Mouse (Mus musculus) forebrain, embryonic 12.5 days (tissue): ENCODE measurements around the gene Nog. TPM values are rescaled to one million over a fixed set of nuclear protein-coding genes. Genes with fewer than 3 reads are reported as not detected.

ENCODE experiments used
- ATAC-seq: fragments of 200-750 bp; cut with Nextera tagmentation; 2 replicates; pipeline ENCODE4 v1.8.0; 2017; ENCODE audit warnings: moderate TSS enrichment; ENCODE audit not compliant: low FRiP score
- H3K27ac ChIP-seq: fragments of 300-500 bp; sonication (generic); 2 replicates; pipeline ENCODE4 v1.5.1; 2016; ENCODE audit warnings: mild to moderate bottlenecking
- H3K27me3 ChIP-seq: fragments of 300-500 bp; sonication (generic); 2 replicates; pipeline ENCODE4 v1.6.1; 2016; ENCODE audit warnings: mild to moderate bottlenecking
- H3K36me3 ChIP-seq: fragments of 300-500 bp; sonication (generic); replicated peaks from 2 replicates; pipeline ENCODE4 v1.6.1; 2016; ENCODE audit warnings: mild to moderate bottlenecking
- H3K4me1 ChIP-seq: fragments of 300-500 bp; sonication (generic); 2 replicates; pipeline ENCODE4 v1.6.1; 2016
- H3K4me2 ChIP-seq: fragments of 300-500 bp; sonication (generic); 2 replicates; pipeline ENCODE4 v1.6.1; 2016; ENCODE audit warnings: mild to moderate bottlenecking, moderate library complexity
- H3K4me3 ChIP-seq: fragments of 300-500 bp; sonication (generic); replicated peaks from 2 replicates; pipeline ENCODE4 v1.5.1; 2016; ENCODE audit warnings: mild to moderate bottlenecking
- H3K9ac ChIP-seq: fragments of 300-500 bp; sonication (generic); 2 replicates; pipeline ENCODE4 v1.6.1; 2016; ENCODE audit warnings: mild to moderate bottlenecking
- H3K9me3 ChIP-seq: fragments of 300-500 bp; sonication (generic); 2 replicates; pipeline ENCODE4 v1.6.1; 2016
- whole genome bisulfite sequencing: fragments of 180-500 bp; shearing (Covaris S2); methylation state at CpG from one replicate; pipeline ENCODE4 v1.1.7; 2016; 5-methylcytosine and 5-hydroxymethylcytosine counted together
- polyA plus RNA-seq: library from polyadenylated mRNA; unstranded; fragments of >200 nt; fragmentation: Nextera tagmentation; extraction: Ambion mirVana; gene quantifications from 2 replicates; pipeline ENCODE4 v1.2.1, GENCODE M21; 2016

Nog gene
- polyA plus RNA-seq = 6.4 TPM in 2 replicates

DNA sequence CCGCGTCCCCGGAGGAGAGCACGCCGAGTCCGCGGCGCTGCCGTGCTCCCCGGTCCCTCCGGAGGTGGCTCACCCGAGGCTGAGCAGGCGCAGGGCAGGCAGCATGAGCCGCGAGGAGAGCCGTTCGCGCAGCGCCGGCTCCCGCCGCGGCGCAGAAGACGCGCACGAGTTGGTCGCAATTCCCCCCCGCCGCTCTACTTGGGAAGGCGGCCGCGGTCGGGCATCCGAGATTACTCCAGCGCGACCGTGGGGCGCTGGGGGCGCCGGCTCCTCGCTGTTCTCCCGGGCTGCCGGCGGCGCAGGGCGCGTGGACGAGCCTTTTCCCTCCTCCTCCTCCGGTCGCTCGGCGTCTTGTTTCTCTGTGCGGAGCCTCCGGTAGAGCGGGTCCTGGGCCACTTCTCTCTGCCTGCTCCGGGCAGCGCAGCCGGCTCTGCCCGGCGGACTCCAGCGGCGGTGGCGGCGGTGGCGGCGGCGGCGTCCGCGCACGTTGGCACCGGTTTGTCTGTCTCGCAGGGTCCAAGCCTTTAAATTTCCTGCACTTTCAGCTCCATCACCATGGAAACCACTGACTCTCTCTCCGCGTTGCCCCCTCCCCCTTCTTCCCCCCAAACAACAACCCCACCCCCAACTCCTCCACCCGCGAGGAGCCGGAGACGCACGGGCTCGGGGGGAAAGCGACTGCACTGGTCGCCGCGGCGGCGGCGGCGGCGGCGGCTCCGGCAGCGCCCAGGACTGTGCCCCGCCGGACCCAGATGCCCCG is at the start of gene Nog:
Gene Nog (minus strand): TSS at position 277 of the 760 bp plus-strand sequence.
- peak within 1 kb of the TSS; percentile 82 for H3K9ac ChIP-seq
- peaks cover 2% of the 10 kb centered on the region; the same call in 1 of the 2 replicates for H3K27me3 ChIP-seq
- peak; percentile 49 for ATAC-seq
- peak within 1 kb of the TSS; percentile 73 for H3K4me3 ChIP-seq
- H3K9me3 ChIP-seq = no peaks in the 10 kb centered on the region; the same call in 1 of the 2 replicates
- peaks cover 33% of the 10 kb centered on the region for H3K4me1 ChIP-seq
- peak within 1 kb of the TSS; percentile 87 for H3K4me2 ChIP-seq
- no peaks in the 10 kb centered on the region for H3K36me3 ChIP-seq
- peak within 1 kb of the TSS; percentile 95 for H3K27ac ChIP-seq
- WGBS = under 1% methylated on average over 93 of the region's 97 CpGs

DNA sequence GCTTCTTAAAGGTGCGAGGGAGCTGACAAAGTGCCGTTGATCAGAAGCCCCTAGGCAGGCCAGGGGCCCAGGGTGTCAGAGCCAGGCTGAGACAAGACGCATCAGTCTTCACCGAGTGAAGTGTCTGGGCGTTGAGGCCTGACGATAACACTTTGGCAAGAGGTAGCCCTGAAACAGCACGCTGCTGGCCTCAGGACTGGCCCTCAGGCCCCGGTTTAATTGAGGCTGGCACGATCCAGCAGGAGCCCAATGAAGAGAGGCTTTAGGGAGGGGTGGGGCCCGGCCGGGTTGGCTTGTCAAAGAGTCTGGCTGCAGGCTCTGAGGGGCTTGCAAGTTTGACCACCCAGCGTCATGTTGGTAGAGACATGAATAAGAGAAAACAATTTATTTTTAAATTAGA is 38.1 kb upstream of the Nog start:
- no peak for ATAC-seq
- Histone ChIP-seq H3K4me2 (no peak overlapping the region), H3K27ac (no peak overlapping the region), H3K4me1 (no peaks in the 10 kb centered on the region; the same call in 1 of the 2 replicates), H3K4me3 (no peak overlapping the region), H3K27me3 (no peaks in the 10 kb centered on the region; the same call in 1 of the 2 replicates), H3K36me3 (no peaks in the 10 kb centered on the region), H3K9ac (no peak overlapping the region), H3K9me3 (no peaks in the 10 kb centered on the region)
- 43% methylated on average over 12 of the region's 12 CpGs for WGBS

DNA sequence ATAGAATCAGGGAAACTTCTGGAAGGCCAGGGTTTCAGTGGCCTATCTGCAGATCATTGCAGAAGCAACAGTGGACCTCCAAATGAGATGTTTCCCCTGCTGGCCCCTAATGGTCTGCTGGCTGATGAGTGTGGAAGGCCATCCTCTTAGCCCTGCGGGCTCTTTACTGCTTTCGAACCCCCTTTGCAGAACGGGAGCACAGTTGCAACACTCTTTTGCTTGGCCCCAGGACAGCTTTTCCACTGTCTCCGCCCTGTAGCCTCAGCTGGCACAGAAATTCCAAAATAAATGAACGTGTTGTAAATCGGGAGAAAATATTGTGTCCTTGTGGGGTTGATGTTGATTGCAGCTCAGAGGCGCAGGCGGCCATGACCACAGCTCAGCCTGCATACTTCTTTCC is 37.7 kb upstream of the Nog start:
- H3K4me1 ChIP-seq = no peaks in the 10 kb centered on the region; the same call in 1 of the 2 replicates
- no peaks in the 10 kb centered on the region for H3K9me3 ChIP-seq
- H3K36me3 ChIP-seq = no peaks in the 10 kb centered on the region
- no peak overlapping the region for H3K27ac ChIP-seq
- H3K4me3 ChIP-seq = no peak overlapping the region
- no peaks in the 10 kb centered on the region; the same call in 1 of the 2 replicates for H3K27me3 ChIP-seq
- WGBS = 88% methylated on average over 8 of the region's 8 CpGs
- no peak for ATAC-seq
- H3K9ac ChIP-seq = no peak overlapping the region
- no peak overlapping the region for H3K4me2 ChIP-seq

DNA sequence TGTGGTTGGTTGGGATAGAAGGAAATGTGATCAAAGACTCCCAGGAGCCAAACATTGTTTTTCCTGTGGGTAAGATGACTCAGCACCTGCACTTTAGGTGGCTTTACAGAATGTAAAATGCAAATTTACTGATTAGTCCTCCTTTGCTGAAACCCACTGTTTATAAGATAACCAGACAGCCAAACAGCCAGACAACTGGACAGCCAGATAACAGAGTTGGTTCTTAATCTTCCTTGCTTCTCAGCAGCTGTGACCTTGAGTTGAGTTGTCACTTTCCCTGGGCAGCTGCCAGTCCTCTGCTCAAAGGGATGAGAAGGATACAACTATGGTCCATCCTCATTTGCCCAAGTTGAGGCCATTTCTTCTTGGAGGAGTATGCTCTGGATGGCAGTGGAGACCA is 35.8 kb upstream of the Nog start:
- H3K9ac ChIP-seq = no peak overlapping the region
- ATAC-seq = no peak
- no peaks in the 10 kb centered on the region for H3K36me3 ChIP-seq
- H3K9me3 ChIP-seq = no peaks in the 10 kb centered on the region
- no peaks in the 10 kb centered on the region; the same call in 1 of the 2 replicates for H3K27me3 ChIP-seq
- H3K27ac ChIP-seq = no peak overlapping the region
- no peaks in the 10 kb centered on the region; the same call in 1 of the 2 replicates for H3K4me1 ChIP-seq
- no peak overlapping the region for H3K4me3 ChIP-seq
- no peak overlapping the region for H3K4me2 ChIP-seq

DNA sequence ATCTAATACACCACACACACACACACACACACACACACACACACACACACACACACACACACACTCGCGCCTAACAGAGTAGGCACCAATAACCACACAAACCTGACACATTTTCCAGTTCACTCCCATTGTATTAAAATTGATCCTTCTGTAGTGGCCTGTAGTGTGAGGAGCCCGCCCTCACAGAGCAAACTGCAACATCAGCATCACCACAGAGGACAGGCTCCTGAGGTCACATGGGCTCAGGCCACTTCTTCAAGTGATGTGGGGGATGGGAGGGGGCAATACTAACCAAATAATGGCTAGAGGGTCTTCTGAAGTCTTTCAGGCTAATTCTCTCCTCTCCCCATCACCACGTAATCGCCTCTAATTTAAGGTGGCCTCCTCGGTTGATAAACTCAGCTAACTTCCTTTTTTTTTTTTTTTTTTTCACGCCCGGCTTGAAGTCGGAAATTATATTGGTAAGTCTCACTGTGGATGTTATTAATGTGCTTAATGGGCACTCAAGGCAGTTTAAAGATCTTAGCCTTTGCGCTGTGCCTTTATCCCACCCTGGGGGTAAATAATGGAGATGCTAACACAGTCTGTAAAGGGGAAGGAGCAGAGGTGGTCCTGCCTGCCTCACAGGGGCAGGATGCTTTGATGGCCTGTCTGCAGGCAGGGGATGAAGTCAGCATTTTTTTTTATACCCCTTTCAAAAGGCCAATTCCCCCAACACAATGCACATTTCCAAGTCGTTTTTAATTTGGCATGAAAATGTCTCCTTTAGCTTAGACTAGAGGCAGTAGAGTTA is 25.2 kb upstream of the Nog start:
- no peak overlapping the region for H3K4me3 ChIP-seq
- H3K9me3 ChIP-seq = no peaks in the 10 kb centered on the region
- no peak for ATAC-seq
- no peak overlapping the region for H3K27ac ChIP-seq
- H3K27me3 ChIP-seq = no peaks in the 10 kb centered on the region
- H3K4me2 ChIP-seq = no peak overlapping the region
- H3K9ac ChIP-seq = no peak overlapping the region
- H3K4me1 ChIP-seq = peaks cover 14% of the 10 kb centered on the region; the same call in 1 of the 2 replicates
- no peaks in the 10 kb centered on the region for H3K36me3 ChIP-seq
- 29% methylated on average over 11 of the region's 11 CpGs for WGBS

DNA sequence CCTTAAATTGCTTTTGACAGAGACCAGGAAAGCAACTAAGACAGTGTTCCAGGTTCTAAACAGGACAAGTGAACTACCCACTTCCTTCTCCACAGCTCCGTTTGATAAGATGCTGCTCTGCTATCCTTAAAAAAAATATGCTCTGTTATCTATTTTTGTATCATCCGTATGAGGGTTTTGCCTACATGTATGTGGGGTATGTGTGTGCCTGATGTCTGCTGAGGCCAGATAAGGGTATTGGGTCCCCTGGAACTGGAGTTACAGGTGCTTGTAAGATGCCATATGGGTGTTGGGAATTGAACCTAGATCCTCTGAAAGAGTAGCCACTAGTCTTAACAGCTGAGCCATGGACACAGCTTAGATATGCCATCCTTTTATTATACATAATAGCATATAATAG is 19.6 kb upstream of the Nog start:
- no peak overlapping the region for H3K9ac ChIP-seq
- H3K4me2 ChIP-seq = no peak overlapping the region
- no peaks in the 10 kb centered on the region for H3K9me3 ChIP-seq
- WGBS = 94% methylated on average over 2 of the region's 2 CpGs
- no peaks in the 10 kb centered on the region for H3K27me3 ChIP-seq
- H3K27ac ChIP-seq = no peak overlapping the region
- H3K36me3 ChIP-seq = no peaks in the 10 kb centered on the region
- peaks cover 24% of the 10 kb centered on the region for H3K4me1 ChIP-seq
- ATAC-seq = no peak
- H3K4me3 ChIP-seq = no peak overlapping the region

DNA sequence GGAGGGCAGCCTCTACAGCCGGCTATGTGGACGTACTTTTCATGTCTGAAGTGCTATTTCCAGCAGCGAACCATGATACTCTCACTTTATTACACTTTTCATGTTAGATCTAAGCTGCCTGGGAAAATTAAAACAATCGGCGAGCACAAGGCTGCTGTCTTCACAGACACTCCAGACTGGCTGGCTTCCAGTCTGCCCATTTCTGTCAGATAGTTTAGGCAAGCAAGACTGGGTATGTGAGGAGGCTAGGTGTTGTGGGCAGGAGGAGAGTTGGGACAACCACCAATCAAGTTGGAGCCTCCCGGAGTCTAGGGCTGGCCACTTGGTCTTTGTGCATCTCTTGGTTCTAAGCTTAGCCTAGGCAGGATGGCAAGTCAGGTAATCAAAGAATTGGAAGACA is 17.5 kb upstream of the Nog start:
- no peak overlapping the region for H3K4me2 ChIP-seq

DNA sequence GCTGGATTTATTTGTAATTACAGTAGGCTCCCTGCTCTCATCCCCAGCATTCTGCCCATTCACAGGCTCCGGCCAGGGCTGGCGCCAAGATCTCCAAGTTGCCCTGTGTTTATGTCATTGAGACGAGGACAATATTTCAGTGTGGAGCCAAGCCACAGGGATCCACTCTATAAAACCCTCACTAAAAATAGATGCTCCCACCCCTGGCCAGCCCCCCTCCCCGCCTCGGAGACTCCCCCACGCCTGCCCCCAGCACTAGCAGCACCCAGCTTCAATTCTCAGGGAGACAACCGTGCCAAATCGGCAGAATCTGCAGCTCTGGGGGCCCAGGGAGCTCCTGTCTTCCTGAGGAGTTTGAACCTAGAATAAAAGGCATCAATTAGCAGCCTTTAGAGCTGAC is 16.2 kb upstream of the Nog start:
- Histone ChIP-seq H3K4me1 (peaks cover 24% of the 10 kb centered on the region), H3K27ac (peak overlapping the region; percentile 61; the same call in 1 of the 2 replicates), H3K9ac (peak overlapping the region; percentile 7; the same call in 1 of the 2 replicates), H3K36me3 (no peaks in the 10 kb centered on the region), H3K4me2 (peak overlapping the region; percentile 43), H3K27me3 (peaks cover 12% of the 10 kb centered on the region; the same call in 1 of the 2 replicates), H3K9me3 (no peaks in the 10 kb centered on the region), H3K4me3 (no peak overlapping the region)
- 7% methylated on average over 8 of the region's 8 CpGs for WGBS
- ATAC-seq = peak; percentile 67; the same call in 1 of the 2 replicates

More for the DNA sequence above, 17.5 kb upstream of the Nog start:
- no peak overlapping the region for H3K4me3 ChIP-seq
- ATAC-seq = no peak
- WGBS = 71% methylated on average over 6 of the region's 6 CpGs
- peaks cover 24% of the 10 kb centered on the region for H3K4me1 ChIP-seq
- H3K9ac ChIP-seq = no peak overlapping the region
- H3K36me3 ChIP-seq = no peaks in the 10 kb centered on the region
- H3K9me3 ChIP-seq = no peaks in the 10 kb centered on the region
- H3K27me3 ChIP-seq = peaks cover 4% of the 10 kb centered on the region; the same call in 1 of the 2 replicates
- H3K27ac ChIP-seq = no peak overlapping the region

DNA sequence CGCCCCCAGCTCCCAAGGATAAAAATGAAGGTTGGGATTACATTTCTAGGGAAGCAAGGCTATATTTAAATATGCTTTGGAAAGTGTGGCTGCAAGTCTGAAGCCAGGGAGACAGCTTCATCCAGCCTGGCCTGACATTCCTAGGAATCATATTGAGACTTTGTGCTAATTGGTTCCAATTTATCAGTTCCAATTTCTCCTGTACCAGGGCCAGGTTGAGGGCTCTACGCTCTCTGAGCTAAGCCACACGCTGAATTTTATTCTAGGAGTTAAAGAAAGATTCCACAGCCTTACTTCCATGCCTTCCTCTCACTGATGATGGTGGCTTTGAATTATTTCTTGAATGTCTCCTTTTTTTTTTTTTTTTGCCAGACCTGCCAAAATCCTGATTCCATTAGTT is 15.6 kb upstream of the Nog start:
- no peak for ATAC-seq
- Histone ChIP-seq H3K9ac (no peak overlapping the region), H3K4me3 (no peak overlapping the region), H3K36me3 (no peaks in the 10 kb centered on the region), H3K27ac (no peak overlapping the region), H3K9me3 (no peaks in the 10 kb centered on the region), H3K4me1 (peaks cover 25% of the 10 kb centered on the region), H3K27me3 (peaks cover 14% of the 10 kb centered on the region; the same call in 1 of the 2 replicates), H3K4me2 (no peak overlapping the region)
- WGBS = 69% methylated on average over 3 of the region's 3 CpGs

DNA sequence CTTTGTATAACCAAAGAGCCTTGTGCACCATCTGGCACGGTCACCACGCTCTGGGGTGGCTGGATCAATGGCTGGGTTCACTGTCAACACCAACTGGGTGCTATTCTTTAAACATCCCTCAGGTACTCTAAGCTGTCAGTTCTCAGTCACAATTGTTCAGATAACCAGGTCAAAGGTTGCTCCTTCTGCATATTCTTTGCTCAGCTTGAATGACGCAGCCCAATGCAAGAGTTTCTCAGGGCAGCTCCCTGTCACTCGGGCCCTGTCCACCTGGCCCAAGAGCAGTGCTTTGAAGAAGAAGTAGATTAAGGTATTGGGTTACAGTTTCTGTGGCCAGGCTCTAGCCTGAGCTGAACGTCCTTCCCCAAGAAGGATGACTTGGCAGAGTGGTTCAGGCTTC is 12.2 kb upstream of the Nog start:
- Histone ChIP-seq H3K9ac (no peak overlapping the region), H3K27me3 (peaks cover 17% of the 10 kb centered on the region; the same call in 1 of the 2 replicates), H3K27ac (no peak overlapping the region), H3K4me1 (peaks cover 36% of the 10 kb centered on the region), H3K36me3 (no peaks in the 10 kb centered on the region), H3K9me3 (no peaks in the 10 kb centered on the region), H3K4me2 (no peak overlapping the region), H3K4me3 (no peak overlapping the region)
- no peak for ATAC-seq
- 54% methylated on average over 5 of the region's 5 CpGs for WGBS

DNA sequence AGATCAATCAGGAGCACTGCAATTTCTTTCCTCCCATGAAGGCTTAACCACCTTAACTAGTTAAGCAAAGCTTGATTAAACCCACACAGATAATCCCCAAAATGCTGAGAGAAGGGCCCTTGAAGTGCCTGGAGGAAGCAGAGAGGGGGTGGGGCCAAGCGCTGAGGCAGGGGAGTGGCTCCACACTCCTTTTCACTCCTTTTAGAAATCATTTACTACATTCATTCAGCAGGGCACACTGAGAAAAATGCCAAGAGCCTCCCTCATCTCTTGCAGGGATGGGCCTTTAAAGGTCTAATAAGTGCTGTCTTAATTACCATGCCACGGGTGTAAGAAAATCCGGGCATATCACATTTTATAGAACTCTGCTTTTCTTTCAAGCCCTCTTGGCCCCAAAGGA is 10.2 kb upstream of the Nog start:
- Histone ChIP-seq H3K36me3 (no peaks in the 10 kb centered on the region), H3K4me3 (no peak overlapping the region), H3K4me1 (peaks cover 18% of the 10 kb centered on the region), H3K27ac (no peak overlapping the region), H3K9ac (no peak overlapping the region), H3K9me3 (no peaks in the 10 kb centered on the region), H3K4me2 (no peak overlapping the region), H3K27me3 (peaks cover 17% of the 10 kb centered on the region; the same call in 1 of the 2 replicates)
- no peak for ATAC-seq
- 4% methylated on average over 3 of the region's 3 CpGs for WGBS

DNA sequence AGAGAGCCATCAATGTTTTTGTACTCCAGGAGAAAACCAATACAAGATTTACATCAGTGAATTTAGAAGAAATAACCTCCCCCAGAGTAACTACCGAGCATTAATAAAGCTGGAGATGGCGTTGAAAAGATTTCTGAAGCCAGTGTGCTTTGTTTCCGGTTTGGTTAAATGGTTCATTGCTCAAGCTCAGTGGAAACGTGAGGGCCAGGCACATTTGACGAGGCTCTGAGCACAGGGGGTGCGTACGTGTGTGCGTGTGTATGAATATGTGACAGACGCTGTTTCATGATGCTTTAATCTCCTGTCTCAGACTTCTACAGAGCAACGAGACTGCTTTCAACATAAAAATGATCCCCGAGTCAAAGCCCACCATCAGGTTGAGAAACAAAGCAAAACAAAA is 8.1 kb upstream of the Nog start:
- H3K27ac ChIP-seq = no peak overlapping the region
- H3K4me2 ChIP-seq = no peak overlapping the region
- no peaks in the 10 kb centered on the region; the same call in 1 of the 2 replicates for H3K9me3 ChIP-seq
- H3K4me3 ChIP-seq = no peak overlapping the region
- H3K27me3 ChIP-seq = peaks cover 17% of the 10 kb centered on the region; the same call in 1 of the 2 replicates
- H3K36me3 ChIP-seq = no peaks in the 10 kb centered on the region
- no peak for ATAC-seq
- WGBS = 53% methylated on average over 11 of the region's 11 CpGs
- H3K9ac ChIP-seq = no peak overlapping the region
- H3K4me1 ChIP-seq = peaks cover 12% of the 10 kb centered on the region
